Mouse (Mus musculus) MEL (cell line): ENCODE results near the gene Ccnb2. TPM values are rescaled to one million over a fixed set of nuclear protein-coding genes. Genes with fewer than 3 reads are reported as not detected.

ENCODE experiments used
- DNase-seq: peaks from one replicate; pipeline ENCODE4 v3.0.0; 2011; ENCODE audit warnings: low read depth, low spot score
- H3K27ac ChIP-seq: 2 replicates; pipeline ENCODE4 v1.5.1; 2012; ENCODE audit warnings: low read depth, mild to moderate bottlenecking, control low read depth, low read length, moderate library complexity; ENCODE audit not compliant: control insufficient read depth
- H3K27me3 ChIP-seq, 2 experiments: fragments of 150-350 bp in 1 of 2; sonication (generic) in 1 of 2; 2 replicates each; pipeline ENCODE4 v1.6.1; 2012; ENCODE audit warnings: low read length in 2 of 2, mild to moderate bottlenecking in 2 of 2, improper control_type of control experiment in 1 of 2, moderate library complexity in 1 of 2; ENCODE audit not compliant: insufficient read depth in 2 of 2, control insufficient read depth in 1 of 2
- H3K36me3 ChIP-seq, 2 experiments: 2 replicates each; pipeline ENCODE4 v1.6.1; 2012 to 2014; ENCODE audit warnings: low read length in 2 of 2, improper control_type of control experiment in 1 of 2, inconsistent platforms in 1 of 2, mild to moderate bottlenecking in 1 of 2; ENCODE audit not compliant: insufficient read depth in 2 of 2, control insufficient read depth in 1 of 2
- H3K4me1 ChIP-seq, 2 experiments: fragments of 150-350 bp in 1 of 2; sonication (generic) in 1 of 2; 2 replicates each; pipeline ENCODE4 v1.6.1; 2012; ENCODE audit warnings: low read length in 2 of 2, improper control_type of control experiment in 1 of 2, mild to moderate bottlenecking in 1 of 2; ENCODE audit not compliant: insufficient read depth in 2 of 2, control insufficient read depth in 1 of 2
- H3K4me3 ChIP-seq, 2 experiments: fragments of 150-350 bp in 1 of 2; sonication (generic) in 1 of 2; 2 replicates each; pipeline ENCODE4 v1.5.1; 2012; ENCODE audit warnings: low read depth in 2 of 2, low read length in 2 of 2, mild to moderate bottlenecking in 2 of 2, moderate library complexity in 2 of 2, control low read depth in 1 of 2, improper control_type of control experiment in 1 of 2; ENCODE audit not compliant: control insufficient read depth in 1 of 2, insufficient read depth in 1 of 2
- H3K79me2 ChIP-seq: 2 replicates; pipeline ENCODE4 v1.6.1; 2012; ENCODE audit warnings: mild to moderate bottlenecking, low read length, moderate library complexity; ENCODE audit not compliant: control insufficient read depth, poor library complexity, insufficient read depth
- H3K9ac ChIP-seq: 2 replicates; pipeline ENCODE4 v1.6.1; 2012; ENCODE audit warnings: low read depth, mild to moderate bottlenecking, control low read depth, low read length, moderate library complexity; ENCODE audit not compliant: control insufficient read depth, poor library complexity, severe bottlenecking
- H3K9me3 ChIP-seq: fragments of 150-350 bp; sonication (generic); replicated peaks from 2 replicates; pipeline ENCODE4 v1.6.1; 2012; ENCODE audit warnings: mild to moderate bottlenecking, low read length, improper control_type of control experiment, moderate library complexity; ENCODE audit not compliant: insufficient read depth
- CHD2 ChIP-seq: IDR thresholded peaks from 2 replicates; pipeline ENCODE4 v1.6.1; 2011; ENCODE audit warnings: low read length, improper control_type of control experiment
- CTCF ChIP-seq, 3 experiments: IDR thresholded peaks in 2 of 3; conservative IDR thresholded peaks in 1 of 3; 2 replicates each; pipeline ENCODE4 v1.5.1; 2011 to 2012; ENCODE audit warnings: low read length in 3 of 3, low read depth in 2 of 3, mild to moderate bottlenecking in 2 of 3, improper control_type of control experiment in 1 of 3, inconsistent platforms in 1 of 3, mixed read lengths in 1 of 3, moderate library complexity in 1 of 3; ENCODE audit not compliant: control insufficient read depth in 1 of 3, insufficient read depth in 1 of 3, poor library complexity in 1 of 3, severe bottlenecking in 1 of 3
- E2F4 ChIP-seq: IDR thresholded peaks from 2 replicates; pipeline ENCODE4 v1.6.1; 2011; ENCODE audit warnings: low read depth, low read length, improper control_type of control experiment, borderline replicate concordance
- ELF1 ChIP-seq: IDR thresholded peaks from 2 replicates; pipeline ENCODE4 v1.6.1; 2014; ENCODE audit warnings: low read depth, mild to moderate bottlenecking, inconsistent platforms, low read length, improper control_type of control experiment, moderate library complexity
- GABPA ChIP-seq: IDR thresholded peaks from 2 replicates; pipeline ENCODE4 v1.6.1; 2012; ENCODE audit warnings: low read depth, mild to moderate bottlenecking, inconsistent platforms, low read length, improper control_type of control experiment, moderate library complexity
- HCFC1 ChIP-seq: IDR thresholded peaks from 2 replicates; pipeline ENCODE4 v1.6.1; 2012; ENCODE audit warnings: low read depth, mild to moderate bottlenecking, inconsistent platforms, low read length, improper control_type of control experiment, moderate library complexity
- JUND ChIP-seq: IDR thresholded peaks from 2 replicates; pipeline ENCODE4 v1.6.1; 2011; ENCODE audit warnings: low read depth, mild to moderate bottlenecking, improper control_type of control experiment, low read length
- KAT2A ChIP-seq: conservative IDR thresholded peaks from 2 replicates; pipeline ENCODE4 v1.6.1; 2012; ENCODE audit warnings: low read depth, low read length, improper control_type of control experiment, inconsistent platforms
- MAFK ChIP-seq: IDR thresholded peaks from 2 replicates; pipeline ENCODE4 v1.6.1; 2011; ENCODE audit warnings: low read depth, mild to moderate bottlenecking, low read length, improper control_type of control experiment, borderline replicate concordance
- MAX ChIP-seq: IDR thresholded peaks from 2 replicates; pipeline ENCODE4 v1.6.1; 2011; ENCODE audit warnings: low read length, improper control_type of control experiment
- MEF2A ChIP-seq: IDR thresholded peaks from 2 replicates; pipeline ENCODE4 v1.6.1; 2014; ENCODE audit warnings: low read depth, mild to moderate bottlenecking, inconsistent platforms, low read length, improper control_type of control experiment; ENCODE audit not compliant: poor library complexity, insufficient replicate concordance, severe bottlenecking; ENCODE audit errors: extremely low read depth
- MXI1 ChIP-seq: IDR thresholded peaks from 2 replicates; pipeline ENCODE4 v1.6.1; 2011; ENCODE audit warnings: mild to moderate bottlenecking, low read depth, low read length, improper control_type of control experiment
- MYB ChIP-seq: IDR thresholded peaks from 2 replicates; pipeline ENCODE4 v1.6.1; 2011; ENCODE audit warnings: mild to moderate bottlenecking, low read depth, low read length, improper control_type of control experiment
- NELFE ChIP-seq: IDR thresholded peaks from 2 replicates; pipeline ENCODE4 v1.6.1; 2011; ENCODE audit warnings: low read depth, low read length, improper control_type of control experiment
- NRF1 ChIP-seq: IDR thresholded peaks from 2 replicates; pipeline ENCODE4 v1.6.1; 2014; ENCODE audit warnings: low read depth, mild to moderate bottlenecking, inconsistent platforms, low read length, improper control_type of control experiment, moderate library complexity; ENCODE audit not compliant: poor library complexity, insufficient read depth, severe bottlenecking
- POLR2A ChIP-seq, 2 experiments: IDR thresholded peaks; 2 replicates each; pipeline ENCODE4 v1.6.1; 2011 to 2012; ENCODE audit warnings: low read length in 2 of 2, mild to moderate bottlenecking in 2 of 2, control low read depth in 1 of 2, improper control_type of control experiment in 1 of 2, low read depth in 1 of 2, moderate library complexity in 1 of 2; ENCODE audit not compliant: control insufficient read depth in 1 of 2, insufficient read depth in 1 of 2, poor library complexity in 1 of 2
- RAD21 ChIP-seq: IDR thresholded peaks from 2 replicates; pipeline ENCODE4 v1.6.1; 2011; ENCODE audit warnings: mild to moderate bottlenecking, low read depth, low read length, improper control_type of control experiment
- TBP ChIP-seq: IDR thresholded peaks from 2 replicates; pipeline ENCODE4 v1.8.0; 2011; ENCODE audit warnings: low read depth, low read length, improper control_type of control experiment
- USF2 ChIP-seq, 2 experiments: IDR thresholded peaks; 2 replicates each; pipeline ENCODE4 v1.6.1; 2011 to 2012; ENCODE audit warnings: improper control_type of control experiment in 2 of 2, low read length in 2 of 2, borderline replicate concordance in 1 of 2, inconsistent platforms in 1 of 2, low read depth in 1 of 2, mild to moderate bottlenecking in 1 of 2; ENCODE audit not compliant: insufficient read depth in 1 of 2
- ZC3H11A ChIP-seq: IDR thresholded peaks from 2 replicates; pipeline ENCODE4 v1.6.1; 2012; ENCODE audit warnings: low read depth, mild to moderate bottlenecking, inconsistent platforms, low read length, improper control_type of control experiment
- ZKSCAN1 ChIP-seq: IDR thresholded peaks from 2 replicates; pipeline ENCODE4 v1.6.1; 2012; ENCODE audit warnings: low read depth, mild to moderate bottlenecking, inconsistent platforms, low read length, improper control_type of control experiment, moderate library complexity
- ZMIZ1 ChIP-seq: IDR thresholded peaks from 2 replicates; pipeline ENCODE4 v1.6.1; 2012; ENCODE audit warnings: low read depth, mild to moderate bottlenecking, inconsistent platforms, low read length, improper control_type of control experiment, moderate library complexity
- polyA plus RNA-seq, 2 experiments: library from polyadenylated mRNA; stranded (reverse) in 1 of 2; unstranded in 1 of 2; fragments of >175 nt in 1 of 2; fragments of >200 nt in 1 of 2; gene quantifications; 2 replicates each; pipeline versions ENCODE4 v1.2.1 to v1.2.4; 2012; ENCODE audit warnings: low replicate concordance in 2 of 2, low read depth in 1 of 2; ENCODE audit not compliant: insufficient read length in 2 of 2, insufficient read depth in 1 of 2, missing spikeins in 1 of 2
- total RNA-seq: library from RNA; depleted of rRNA; stranded (reverse); fragments of 300-350 nt; gene quantifications from 2 replicates; pipeline ENCODE4 v1.2.3, GENCODE M21; 2012

Gene Ccnb2
- total and polyA plus RNA-seq, 3 experiments, result 86.5 to 128 (median 97.0) TPM

- Histone ChIP-seq H3K36me3 (no peaks in the 10 kb centered on the region), H3K4me1 (no peaks in the 10 kb centered on the region), H3K9me3 (no peaks in the 10 kb centered on the region), H3K9ac (no peak overlapping the region), H3K4me3 (no peak overlapping the region), H3K27ac (no peak overlapping the region), H3K27me3 (peaks cover 12 to 18% of the 10 kb centered on the region in 2 experiments), H3K79me2 (no peaks in the 10 kb centered on the region)
- no peak for DNase-seq
- no peak for TF ChIP-seq TBP
- no peak for TF ChIP-seq ZC3H11A
- TF ChIP-seq ELF1, result no peak
- no peak for TF ChIP-seq NRF1
- no peak for TF ChIP-seq MAFK
- no peak for TF ChIP-seq RAD21
- TF ChIP-seq ZMIZ1, result no peak
- no peak for TF ChIP-seq POLR2A (IDR thresholded peaks at IDR 0.05; ENCODE audit: control insufficient read depth in 1 of 2, insufficient read depth in 1 of 2, low read depth in 1 of 2, low read length in 2 of 2, poor library complexity in 1 of 2)
- no peak for TF ChIP-seq ZKSCAN1
- TF ChIP-seq CTCF (IDR thresholded peaks at IDR 0.05 in 2 of 3, conservative IDR thresholded peaks at IDR 0.05 in 1 of 3; ENCODE audit: control insufficient read depth in 1 of 3, insufficient read depth in 1 of 3, low read depth in 2 of 3, low read length in 3 of 3, poor library complexity in 1 of 3, severe bottlenecking in 1 of 3), result no peak
- TF ChIP-seq MYB, result no peak
- no peak for TF ChIP-seq GABPA
- TF ChIP-seq HCFC1, result no peak
- no peak for TF ChIP-seq CHD2
- no peak for TF ChIP-seq MXI1
Observed at GRCm38 (mm10) chr9:70366898-70367297, 54.4 kb downstream of the Ccnb2 start.

GRCm38 (mm10) chr9:70365915-70366314 is 55.4 kb downstream of the Ccnb2 start:
- no peak for DNase-seq
- H3K36me3 ChIP-seq, result no peaks in the 10 kb centered on the region
- TF ChIP-seq CHD2 (no peak), MAX (no peak), E2F4 (no peak), MAFK (no peak), MEF2A (no peak), JUND (no peak), KAT2A (no peak), CTCF (IDR thresholded peaks at IDR 0.05 in 2 of 3, conservative IDR thresholded peaks at IDR 0.05 in 1 of 3; ENCODE audit: control insufficient read depth in 1 of 3, insufficient read depth in 1 of 3, low read depth in 2 of 3, low read length in 3 of 3, poor library complexity in 1 of 3, severe bottlenecking in 1 of 3) (no peak), USF2 (IDR thresholded peaks at IDR 0.05; ENCODE audit: borderline replicate concordance in 1 of 2, insufficient read depth in 1 of 2, low read depth in 1 of 2, low read length in 2 of 2) (no peak), NELFE (no peak), GABPA (no peak), MYB (no peak), POLR2A (IDR thresholded peaks at IDR 0.05; ENCODE audit: control insufficient read depth in 1 of 2, insufficient read depth in 1 of 2, low read depth in 1 of 2, low read length in 2 of 2, poor library complexity in 1 of 2) (no peak)
- TF ChIP-seq, all 39 proteins: peak for 0

More at GRCm38 (mm10) chr9:70365915-70366314, 55.4 kb downstream of the Ccnb2 start:
- Histone ChIP-seq H3K79me2 (no peaks in the 10 kb centered on the region), H3K27me3 (peaks cover 12 to 18% of the 10 kb centered on the region in 2 experiments), H3K9ac (no peak overlapping the region), H3K4me1 (no peaks in the 10 kb centered on the region), H3K27ac (no peak overlapping the region), H3K4me3 (no peak overlapping the region), H3K9me3 (no peaks in the 10 kb centered on the region)
